Mouse (Mus musculus) lung, adult 2 months (tissue): ENCODE results near the gene Clk1.

ENCODE experiments used
- CTCF ChIP-seq: fragments of 200-500 bp; IDR thresholded peaks from 2 replicates; pipeline ENCODE4 v1.5.1; 2011; ENCODE audit warnings: mild to moderate bottlenecking, low read length, control low read depth; ENCODE audit not compliant: insufficient read depth
- POLR2A ChIP-seq: fragments of 200-500 bp; IDR thresholded peaks from 2 replicates; pipeline ENCODE4 v1.6.1; 2011; ENCODE audit warnings: low read depth, mild to moderate bottlenecking, control low read depth, low read length, borderline replicate concordance; ENCODE audit errors: extremely low read depth

DNA sequence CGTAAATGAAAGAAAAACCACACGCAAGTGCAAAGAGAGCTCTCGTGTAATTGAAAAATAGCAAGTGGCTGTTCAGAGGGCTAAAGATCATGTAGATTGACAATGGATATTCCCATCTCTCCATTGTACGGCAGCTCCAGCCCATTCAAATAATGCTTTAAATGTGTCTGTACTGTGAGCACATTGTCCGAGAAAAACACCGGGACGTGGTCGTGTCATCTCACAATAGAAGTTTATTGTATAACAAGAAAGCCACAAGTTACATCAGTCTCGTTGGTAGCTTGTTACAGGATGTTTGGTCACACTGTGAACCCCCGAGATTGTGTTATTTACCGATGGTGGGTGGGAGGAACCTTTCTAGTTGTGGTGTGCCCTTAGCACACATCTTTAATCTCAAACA lies 22.0 kb upstream of the Clk1 start:
- TF ChIP-seq CTCF (no peak), POLR2A (no peak)
